Mouse (Mus musculus) urinary bladder, postnatal 25 days (tissue): ENCODE results near the gene Rara.
"Not testable (repeated sequence)": the region's sequence is repeated elsewhere in the genome, so short reads cannot be mapped to it uniquely, and the experiment has no call there.

Experiments
- DNase-seq: peaks from one replicate; pipeline ENCODE4 v3.0.0; 2022; ENCODE audit warnings: low spot score

Rara gene

DNA sequence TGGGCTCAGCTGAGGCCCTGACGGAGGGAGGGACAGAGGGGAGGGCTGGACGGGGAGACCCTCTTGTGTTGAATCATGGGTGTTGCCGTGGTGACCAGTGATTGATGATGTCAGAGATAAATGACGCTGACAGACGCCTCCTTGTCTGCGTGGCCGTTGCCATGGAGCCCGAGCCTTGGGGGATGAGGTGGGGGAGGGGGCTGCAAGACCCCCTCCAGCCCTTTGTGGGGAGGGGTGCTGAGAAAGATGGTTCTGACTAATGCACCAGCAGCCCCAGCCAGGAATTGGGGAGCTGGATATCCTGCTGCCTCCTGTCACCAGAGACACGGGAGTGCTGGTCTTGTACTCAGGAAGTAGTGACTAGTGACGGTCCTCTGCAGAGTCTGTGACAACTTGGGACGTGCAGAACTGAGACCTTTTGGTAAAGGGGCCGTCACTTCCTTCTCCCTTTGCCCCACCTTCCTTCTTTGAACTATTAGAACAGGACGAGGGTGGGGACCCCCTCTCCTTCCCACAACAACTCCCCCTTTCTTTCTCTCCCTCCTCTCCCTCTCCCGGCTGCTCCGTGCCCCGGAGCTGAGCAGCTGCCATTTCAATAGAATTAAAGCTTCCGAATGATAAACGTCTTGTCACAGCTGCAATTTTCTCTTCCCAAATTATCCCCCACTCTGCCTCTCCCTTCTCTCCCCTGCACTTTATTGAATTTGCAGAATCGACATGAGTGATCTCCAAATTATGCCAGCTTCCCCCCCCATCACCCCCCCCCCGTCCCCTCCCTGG is 41.3 kb downstream of the Rara start:
- DNase-seq, result no peak

DNA sequence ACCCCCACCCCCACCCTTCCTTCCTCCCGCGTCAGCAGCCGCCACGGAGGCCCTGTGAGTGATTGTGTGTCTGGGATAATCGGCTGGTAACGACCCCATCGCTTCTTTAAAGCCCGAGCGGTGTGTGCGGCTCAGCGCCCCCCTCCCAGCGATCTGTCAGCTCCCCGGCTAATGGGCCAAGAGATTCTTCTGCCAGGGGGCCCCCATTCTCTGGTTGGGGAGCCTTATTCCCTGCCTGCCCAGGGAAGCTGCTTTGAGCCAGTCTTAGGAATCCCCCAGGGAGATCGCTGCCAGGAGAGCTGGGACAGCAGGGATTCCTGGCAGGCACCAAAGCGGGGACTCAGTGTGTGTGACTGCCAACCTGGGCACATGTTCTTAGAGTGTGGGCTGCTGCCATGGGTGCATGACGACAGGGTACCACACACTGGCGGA is 41.9 kb downstream of the Rara start:
- no peak for DNase-seq

DNA sequence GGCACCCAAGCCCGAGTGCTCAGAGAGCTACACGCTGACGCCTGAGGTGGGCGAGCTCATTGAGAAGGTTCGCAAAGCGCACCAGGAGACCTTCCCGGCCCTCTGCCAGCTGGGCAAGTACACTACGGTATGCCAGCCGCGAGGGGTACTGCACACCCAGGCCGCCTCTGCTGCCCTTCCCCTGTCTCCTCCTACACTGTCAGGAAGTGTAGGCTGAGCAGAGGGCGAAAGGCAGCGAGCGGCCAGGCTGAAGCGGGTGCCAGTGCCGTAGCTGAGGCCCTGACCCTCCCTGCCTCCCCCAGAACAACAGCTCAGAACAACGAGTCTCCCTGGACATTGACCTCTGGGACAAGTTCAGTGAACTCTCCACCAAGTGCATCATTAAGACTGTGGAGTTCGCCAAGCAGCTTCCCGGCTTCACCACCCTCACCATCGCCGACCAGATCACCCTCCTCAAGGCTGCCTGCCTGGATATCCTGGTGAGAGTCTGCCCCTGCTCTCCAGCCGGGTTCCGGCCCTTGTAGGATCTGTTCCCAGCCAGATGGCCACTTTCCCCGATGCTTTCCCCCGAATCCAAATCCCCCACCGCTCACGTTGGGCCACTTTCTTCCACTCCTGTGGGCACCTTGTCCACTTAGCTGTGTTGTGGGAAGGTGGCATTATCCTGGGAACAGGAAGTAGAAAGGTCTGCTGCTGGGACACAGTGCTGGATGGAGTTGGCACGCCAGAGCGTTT is 42.7 kb downstream of the Rara start:
- DNase-seq, result no peak

DNA sequence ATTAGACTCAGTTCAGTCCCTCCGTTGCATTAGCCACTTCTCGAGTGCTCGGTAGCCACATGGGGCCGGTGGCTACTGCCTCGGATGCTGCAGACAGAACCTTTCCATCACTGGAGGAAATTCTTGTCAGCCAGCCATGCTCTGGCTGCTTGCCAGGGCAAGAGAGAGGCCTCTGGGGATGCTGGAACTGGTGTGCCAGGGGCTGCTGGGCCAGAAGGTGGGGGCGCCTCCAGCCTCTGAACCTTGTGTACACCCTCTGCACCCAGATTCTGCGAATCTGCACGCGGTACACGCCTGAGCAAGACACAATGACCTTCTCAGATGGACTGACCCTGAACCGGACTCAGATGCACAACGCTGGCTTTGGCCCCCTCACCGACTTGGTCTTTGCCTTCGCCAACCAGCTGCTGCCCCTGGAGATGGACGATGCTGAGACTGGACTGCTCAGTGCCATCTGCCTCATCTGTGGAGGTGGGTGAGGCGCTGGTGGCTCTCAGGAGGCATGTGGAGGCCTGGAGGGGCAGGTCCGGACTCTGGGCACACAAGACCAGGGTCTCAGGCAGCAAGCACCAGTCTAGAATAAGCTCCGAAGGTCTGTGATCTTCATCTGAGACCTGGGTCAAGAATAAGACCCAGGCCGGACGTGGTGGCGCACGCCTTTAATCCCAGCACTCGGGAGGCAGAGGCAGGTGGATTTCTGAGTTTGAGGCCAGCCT is 43.9 kb downstream of the Rara start:
- no peak for DNase-seq

DNA sequence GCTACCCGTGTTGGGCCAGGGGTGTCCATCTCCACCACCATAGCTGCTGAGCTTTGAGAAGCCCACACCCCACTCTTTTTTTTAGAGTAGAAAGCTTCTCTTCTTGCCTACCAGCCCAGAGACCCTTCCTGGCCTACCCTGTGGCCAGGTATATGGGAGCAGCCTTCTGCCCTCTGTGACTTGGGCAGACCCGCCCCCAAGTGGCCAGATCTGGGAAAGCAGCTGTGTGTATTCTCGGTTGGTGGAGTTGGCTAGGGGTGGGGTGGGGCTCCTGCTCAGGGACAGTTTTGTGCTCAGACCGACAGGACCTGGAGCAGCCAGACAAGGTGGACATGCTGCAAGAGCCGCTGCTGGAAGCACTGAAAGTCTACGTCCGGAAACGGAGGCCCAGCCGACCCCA is 44.6 kb downstream of the Rara start:
- DNase-seq, result peak; percentile 87

DNA sequence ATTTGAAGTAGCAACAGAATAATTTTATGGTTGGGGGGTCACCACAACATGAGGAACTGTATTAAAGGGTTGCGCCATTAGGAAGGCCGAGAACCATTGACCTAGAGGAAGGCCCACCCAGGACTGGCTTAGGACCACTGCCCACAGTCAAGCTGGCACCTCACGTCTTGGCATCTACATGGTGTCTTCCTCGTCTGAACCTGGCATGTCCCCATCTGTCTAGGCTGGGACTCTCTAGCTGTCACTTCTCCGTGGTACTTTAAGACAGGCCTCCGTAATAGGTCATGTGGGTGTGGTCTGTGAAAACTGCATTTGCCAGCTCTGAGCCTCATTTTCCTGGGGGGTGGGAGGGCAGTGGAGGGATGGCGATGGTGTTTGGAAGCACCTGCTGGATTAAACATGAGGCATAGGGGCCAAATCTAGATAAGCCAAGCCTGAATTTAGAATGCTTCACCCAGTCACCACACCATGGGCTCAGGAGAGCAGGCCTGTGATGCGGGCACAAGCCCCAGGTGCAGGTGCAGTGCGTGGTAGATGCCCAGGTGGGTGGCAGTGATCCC is 45.3 kb downstream of the Rara start:
- DNase-seq, result no peak

DNA sequence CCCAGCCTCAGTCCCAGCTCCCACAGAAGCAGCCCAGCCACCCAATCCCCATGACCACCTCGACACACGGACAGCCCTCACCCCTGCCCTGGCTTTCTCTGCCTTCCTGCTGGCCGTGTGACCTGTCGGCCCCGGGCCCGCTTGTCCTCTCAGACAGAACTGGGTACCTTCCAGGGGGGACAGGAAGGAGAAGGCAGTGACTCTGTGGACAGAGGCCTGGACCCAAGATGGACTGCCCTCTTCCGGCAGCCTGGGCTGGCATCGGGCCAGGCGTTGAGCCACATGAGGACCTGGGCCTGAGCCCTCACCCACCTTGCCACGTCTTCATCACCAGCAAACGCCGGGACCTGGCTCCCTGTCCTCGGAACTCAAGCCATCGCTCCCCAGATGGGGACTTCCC is 46.0 kb downstream of the Rara start:
- no peak for DNase-seq

DNA sequence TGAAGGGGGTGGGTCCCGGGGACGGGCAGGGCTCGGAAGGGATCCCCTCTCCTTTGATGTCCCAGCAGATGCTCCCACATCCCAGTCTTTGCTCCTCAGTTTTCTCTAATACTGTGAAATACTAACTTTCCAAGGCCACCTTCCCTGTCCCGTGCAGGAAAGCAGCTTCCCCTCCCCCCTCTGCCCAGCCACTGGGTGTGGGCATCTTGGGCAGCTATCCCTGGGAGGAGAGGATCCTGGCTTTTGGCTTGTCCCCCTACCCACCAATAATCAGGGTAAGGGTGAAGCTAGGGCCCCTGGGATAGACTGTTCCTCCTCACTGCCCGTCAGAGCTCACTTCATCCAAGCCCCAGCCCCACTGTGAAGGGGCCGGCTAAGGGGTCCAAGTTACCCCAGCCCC is 46.6 kb downstream of the Rara start:
- no peak for DNase-seq

DNA sequence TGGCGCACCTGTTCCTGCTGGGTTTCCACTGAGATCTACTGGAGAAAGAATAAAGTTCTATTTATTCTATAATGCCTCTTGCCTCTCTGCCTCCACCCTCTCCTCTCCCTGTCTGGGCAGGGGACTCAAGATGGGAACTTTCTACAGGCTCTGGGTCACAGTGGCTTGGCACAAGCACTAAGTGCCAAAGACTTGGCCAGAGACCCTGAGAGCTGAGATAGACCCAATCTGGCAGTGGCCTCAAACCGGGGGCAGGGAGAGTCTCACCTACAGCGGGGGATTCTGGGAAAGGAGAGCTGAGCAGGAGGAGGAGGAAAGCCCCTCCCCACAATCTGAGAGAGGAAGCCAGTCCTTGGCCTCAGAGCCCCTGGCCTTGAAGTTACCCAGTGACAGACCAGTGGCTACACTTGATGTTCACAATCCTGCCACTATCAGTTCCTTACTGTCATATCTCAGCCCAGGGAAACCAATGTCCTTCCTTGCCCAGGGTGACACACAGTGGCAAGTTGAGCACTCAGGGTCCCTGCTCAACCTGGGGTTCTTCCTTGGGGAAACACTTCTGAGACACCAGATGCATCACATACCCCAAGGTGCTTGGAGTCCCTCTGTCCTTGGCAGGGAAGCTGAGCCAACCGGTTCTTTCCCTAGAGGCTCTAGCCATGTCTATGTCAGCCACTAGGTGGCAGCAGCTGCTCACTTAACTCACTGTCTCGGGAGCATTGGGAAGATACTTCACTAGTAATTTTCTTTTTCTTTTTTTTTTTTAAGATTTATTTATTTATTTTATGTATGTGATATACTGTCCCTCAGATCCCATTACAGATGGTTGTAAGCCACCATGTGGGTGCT is 47.5 kb downstream of the Rara start:
- DNase-seq, result peak; percentile 72

DNA sequence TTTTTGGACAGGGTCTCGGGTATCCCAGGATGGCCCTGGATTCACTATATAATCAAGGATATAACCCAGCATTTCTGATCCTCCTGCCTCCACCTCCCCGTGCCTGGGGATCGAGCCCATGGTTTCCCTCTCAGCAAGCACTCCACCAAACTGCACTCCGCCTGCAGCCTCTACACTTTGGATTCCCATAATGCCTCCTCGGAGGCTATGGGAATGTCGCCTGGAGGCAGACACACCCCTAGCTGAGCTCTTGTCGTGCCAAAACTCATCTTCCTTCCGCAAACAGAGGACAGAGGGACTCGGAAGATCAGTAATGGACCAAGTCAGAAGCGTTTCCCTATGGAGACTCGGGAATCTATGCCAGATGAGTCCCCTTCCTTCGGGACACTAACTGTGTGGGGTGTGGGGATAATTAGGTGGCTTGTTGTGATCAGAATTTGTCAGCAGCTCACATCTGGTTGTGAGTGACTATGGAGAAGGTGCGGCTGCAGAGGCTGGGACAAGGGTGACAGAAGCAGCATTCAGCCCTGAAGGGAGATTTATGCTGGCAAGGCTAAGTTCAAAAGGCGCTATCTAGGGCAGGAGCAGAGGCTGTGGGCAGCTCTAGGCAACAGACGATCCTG is 51.0 kb downstream of the Rara start:
- DNase-seq, result no peak

DNA sequence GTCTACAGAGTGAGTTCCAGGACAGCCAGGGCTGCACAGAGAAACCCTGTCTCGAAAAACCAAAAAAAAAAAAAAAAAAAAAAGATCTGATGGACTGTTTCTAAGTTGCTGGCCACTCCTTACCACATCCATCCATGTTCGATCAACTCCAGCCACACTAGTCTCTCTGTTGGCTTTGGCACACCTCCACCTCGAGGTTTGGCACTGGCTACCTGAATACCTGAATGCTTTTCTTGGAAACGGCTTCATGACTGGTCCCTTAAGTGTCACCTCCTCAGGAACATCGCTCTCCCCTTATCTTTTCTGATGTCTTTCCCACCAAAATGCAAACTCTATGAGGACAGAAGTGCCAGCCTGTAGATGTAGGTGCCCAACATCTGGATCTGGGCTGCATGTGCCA is 51.7 kb downstream of the Rara start:
- no peak for DNase-seq

DNA sequence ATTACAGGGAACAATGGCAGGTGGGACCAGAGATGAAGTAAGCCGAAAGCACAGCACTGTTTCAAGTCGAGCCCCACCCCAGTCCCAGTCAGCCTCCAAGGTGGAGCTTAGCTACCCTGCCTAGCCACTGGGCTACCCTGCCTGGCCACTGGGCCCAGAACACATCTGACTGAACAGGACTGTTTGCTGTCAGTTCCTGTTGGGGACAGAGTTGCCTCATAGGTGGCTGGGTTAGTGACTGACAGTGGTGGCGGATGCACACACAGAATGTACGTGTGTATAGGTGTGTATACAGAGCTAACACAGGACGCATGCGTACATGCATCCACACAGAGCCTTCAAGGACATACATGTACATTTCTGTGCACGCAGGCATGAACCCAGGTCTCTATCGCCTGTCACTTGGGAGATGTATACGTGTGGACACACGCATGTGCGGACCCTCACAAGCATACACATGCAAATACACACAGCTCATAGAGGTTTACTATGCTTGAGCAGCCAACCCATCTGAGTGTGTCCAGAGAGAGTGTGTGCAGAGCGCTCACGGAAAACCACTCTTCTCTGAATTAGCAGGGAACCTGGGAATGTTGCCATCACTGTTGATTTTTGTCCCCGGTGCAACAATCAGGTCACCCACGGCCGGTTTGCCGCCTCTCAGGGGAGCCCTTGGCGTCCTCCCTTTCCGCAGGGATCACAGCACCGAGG is 53.8 kb downstream of the Rara start:
- no peak for DNase-seq

DNA sequence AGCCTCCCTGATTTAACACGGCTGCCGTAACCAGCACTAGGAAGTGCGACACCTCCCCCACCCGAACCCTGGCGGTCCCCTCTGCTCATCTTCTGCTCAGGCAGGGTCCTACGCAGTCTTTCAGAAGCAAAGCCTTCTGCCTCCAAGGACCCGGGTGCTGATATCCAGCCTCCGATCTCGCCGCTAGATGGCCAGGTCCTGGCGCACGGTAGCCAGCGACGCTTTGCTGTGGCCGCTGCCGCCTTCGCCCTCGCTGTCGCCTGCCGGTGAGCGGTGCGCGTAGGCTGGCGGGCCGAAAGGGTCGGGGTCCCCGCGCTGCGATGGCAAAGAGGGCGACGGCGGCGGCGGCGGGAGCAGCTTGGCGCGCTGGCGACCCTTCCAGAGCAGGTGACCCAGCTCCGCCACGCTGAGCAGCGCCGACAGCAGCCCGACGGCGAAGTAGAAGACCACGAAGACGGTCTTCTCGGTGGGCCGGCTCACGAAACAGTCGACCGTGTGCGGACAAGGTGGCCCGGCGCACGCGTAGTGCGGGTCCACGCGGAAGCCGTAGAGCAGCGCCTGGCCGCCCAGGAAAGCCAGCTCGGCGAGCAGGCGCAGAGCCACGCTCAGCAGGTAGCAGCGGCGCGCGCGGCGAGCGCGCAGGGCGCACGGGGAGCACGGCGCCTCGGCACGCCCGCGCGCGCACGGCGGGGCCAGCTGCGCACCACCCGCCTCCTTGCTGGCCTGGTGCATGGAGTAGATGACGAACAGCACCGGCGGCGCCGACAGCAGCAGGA is 54.6 kb downstream of the Rara start:
- peak; percentile 52 for DNase-seq

DNA sequence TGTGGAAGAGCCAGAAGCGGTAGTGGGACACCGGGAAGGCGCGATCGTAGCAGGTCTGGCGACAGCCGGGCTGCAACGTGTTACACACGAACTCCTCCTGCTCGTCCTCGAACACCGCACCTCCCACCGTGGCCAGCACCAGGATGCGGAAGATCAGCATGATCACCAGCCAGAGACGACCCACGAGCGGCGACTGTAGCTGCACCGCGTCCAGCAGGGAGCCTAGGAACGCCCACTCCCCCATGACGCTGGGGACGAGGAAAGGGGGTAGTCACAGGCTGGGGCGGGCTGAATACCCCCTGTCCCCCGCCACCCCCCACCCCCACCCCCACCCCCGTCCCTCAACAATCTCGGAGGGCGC is 55.1 kb downstream of the Rara start, which contains the start of gene Gjd3:
Gene Gjd3, minus strand, starts transcription at position 244 of the 361 bp plus-strand sequence.
- no peak for DNase-seq

DNA sequence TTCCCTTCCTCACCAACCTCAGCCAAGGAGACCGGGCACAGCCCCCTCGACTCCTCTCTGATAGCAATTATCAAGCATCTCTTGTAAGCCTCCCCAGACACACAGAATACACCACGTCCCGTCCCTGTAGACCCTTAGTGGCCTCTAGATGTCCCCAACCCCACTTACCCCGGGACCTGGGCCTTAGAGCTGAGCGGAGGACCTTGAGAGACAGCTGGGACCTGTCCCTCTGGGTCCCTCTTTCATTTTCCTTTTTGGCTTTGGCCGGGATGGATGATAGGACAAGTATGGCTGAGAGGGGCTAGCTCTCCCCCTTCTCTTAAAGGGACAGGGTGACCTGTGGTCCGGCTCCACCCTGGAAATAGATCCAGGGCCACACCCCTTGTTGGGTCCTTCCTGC is 55.9 kb downstream of the Rara start:
- DNase-seq, result no peak

DNA sequence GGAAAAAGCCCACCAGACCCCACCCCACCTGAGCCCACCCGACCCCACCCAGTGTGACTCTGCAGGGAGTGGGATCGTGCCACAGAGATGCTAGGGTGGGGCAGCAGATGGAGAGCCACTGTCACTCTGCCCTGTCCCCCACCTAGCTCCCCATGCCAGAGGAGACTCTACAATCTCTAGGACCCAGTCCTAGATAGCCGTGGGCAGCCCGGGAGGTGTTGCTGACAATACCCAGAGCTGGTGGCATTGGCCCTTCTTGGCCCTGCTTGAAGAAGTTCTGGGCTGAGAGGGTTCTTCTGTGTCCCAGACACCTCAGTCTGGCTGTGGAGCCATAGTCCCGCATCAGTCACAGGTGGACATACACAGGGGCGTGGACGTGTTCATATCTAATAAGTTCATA is 57.9 kb downstream of the Rara start:
- DNase-seq, result no peak

DNA sequence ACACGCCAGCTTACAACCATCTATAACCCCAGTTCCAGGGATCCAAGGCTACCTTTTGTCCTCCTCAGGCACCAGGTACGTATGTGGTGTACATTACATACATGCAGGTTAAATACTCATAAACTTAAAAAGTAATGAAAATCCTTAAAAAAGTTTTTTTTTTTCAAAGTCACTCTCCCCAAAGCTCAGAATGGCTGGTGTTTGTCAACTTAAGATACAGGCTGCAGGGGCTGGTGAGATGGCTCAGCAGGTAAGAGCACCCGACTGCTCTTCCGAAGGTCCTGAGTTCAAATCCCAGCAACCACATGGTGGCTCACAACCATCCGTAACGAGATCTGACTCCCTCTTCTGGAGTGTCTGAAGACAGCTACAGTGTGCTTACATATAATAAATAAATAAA is 60.6 kb downstream of the Rara start:
- not testable (repeated sequence) for DNase-seq

DNA sequence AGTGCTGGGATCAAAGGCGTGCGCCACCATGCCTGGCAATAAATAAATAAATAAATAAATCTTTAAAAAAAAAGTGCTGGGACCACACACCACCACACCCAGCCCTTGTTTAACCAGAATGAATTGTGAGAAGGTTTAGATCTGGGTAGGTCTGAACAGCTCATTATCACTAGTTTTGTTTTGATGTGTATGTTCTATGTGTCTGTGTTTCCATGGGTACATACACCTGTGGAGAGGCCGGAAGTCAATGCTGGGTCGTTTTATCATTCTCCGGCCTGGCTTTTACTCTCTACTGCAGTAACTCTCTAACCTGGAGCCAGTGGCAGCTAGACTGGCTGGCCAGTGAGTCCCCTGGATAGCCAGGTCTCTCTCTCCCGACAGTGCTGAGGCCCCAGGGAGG is 63.2 kb downstream of the Rara start:
- DNase-seq, result no peak

DNA sequence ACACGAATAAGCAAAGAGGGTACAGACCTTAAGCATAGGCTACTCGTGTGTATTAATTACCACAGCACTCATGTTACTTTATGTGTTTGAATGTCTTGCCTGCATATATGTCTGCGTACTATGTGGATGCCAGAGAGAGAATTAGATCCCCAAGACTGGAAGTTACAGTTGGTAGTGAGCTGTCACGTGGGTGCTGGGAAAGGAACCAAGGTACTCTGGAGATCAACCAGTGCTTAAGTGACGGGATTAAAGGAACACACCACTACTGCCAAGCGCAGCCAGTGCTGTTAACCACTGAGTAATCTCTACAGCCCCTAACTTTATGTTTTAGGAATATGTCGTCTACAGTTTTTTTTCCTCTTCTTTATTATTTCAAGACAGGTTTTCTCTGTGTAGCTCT is 68.4 kb downstream of the Rara start:
- DNase-seq, result no peak

DNA sequence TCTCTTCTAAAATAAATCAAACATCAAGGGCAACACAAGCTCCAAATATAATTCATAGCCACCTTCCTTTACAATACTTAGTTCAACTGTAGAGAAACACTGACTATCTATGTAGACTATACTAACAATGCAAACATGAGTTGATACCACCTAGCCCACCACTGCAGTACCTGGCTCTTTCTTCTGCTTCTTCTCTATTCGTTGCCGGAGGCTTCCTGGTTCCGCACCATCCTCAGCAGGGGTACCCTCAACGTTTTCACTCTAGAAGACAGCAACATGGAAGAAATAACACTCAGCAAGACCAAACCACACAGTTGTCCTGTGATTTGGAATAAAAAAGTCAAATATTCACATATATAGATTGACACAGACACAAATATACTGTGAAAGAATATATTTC is 70.0 kb downstream of the Rara start:
- DNase-seq, result no peak
